Mouse (Mus musculus) liver, embryonic 14.5 days (tissue): Measurements from ENCODE around the gene Olfr1270.
"Not testable (repeated sequence)": the region's sequence is repeated elsewhere in the genome, so short reads cannot be mapped to it uniquely, and the experiment has no call there.

Experiments
- CTCF ChIP-seq: IDR thresholded peaks from 2 replicates; pipeline ENCODE4 v1.5.1; 2016; ENCODE audit warnings: antibody characterized with exemption, low read depth, control low read depth
- EP300 ChIP-seq: IDR thresholded peaks from 2 replicates; pipeline ENCODE4 v1.6.1; 2016; ENCODE audit warnings: antibody characterized with exemption, low read depth

DNA sequence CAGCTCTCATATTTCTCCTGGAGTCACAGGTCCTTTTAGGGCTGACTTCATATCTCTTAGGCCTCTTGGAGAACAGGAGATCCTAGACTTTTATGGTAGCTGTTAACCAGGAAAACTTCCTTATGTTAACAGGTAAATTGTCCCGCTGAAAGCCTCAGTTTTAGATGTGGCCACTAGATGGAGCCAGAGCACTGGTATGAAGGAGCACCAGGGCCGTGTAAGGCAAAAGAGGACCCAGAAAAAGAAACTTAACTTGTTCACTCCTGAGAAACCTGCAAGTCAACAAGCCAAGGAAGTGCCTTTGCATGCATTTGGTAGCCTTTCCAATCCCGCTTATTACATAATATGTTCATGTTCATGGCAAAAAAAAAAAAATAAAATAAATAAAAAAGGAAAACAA, 41.9 kb upstream of the Olfr1270 start:
- TF ChIP-seq CTCF, EP300: not testable (repeated sequence)
